Mouse (Mus musculus): ENCODE measurements around the gene Calb2.

- TF ChIP-seq MAFK (IDR thresholded peaks at IDR 0.05; ENCODE audit: insufficient read depth, low read depth, low read length) = no peak
- no peak for TF ChIP-seq ZC3H11A (IDR thresholded peaks at IDR 0.05; ENCODE audit: borderline replicate concordance, low read depth, low read length)
- no peak for TF ChIP-seq HCFC1 (IDR thresholded peaks at IDR 0.05; ENCODE audit: borderline replicate concordance, insufficient read depth, low read length)
- TF ChIP-seq CHD2 (IDR thresholded peaks at IDR 0.05; ENCODE audit: low read depth, low read length) = no peak
Measured at GRCm38 (mm10) chr8:110168046-110168445, at the start of gene Calb2.
